Mouse (Mus musculus) midbrain, embryonic 12.5 days (tissue): Measurements from ENCODE around the gene Cdc37. TPM values are rescaled to one million over a fixed set of nuclear protein-coding genes. Genes with fewer than 3 reads are reported as not detected.

Experiments used
- ATAC-seq: fragments of 200-750 bp; cut with Nextera tagmentation; 2 replicates; pipeline ENCODE4 v1.8.0; 2017; ENCODE audit warnings: low read depth, moderate TSS enrichment, moderate library complexity; ENCODE audit not compliant: low FRiP score
- H3K27ac ChIP-seq: fragments of 300-500 bp; sonication (generic); replicated peaks from 2 replicates; pipeline ENCODE4 v1.5.1; 2016; ENCODE audit warnings: mild to moderate bottlenecking
- H3K27me3 ChIP-seq: fragments of 300-500 bp; sonication (generic); 2 replicates; pipeline ENCODE4 v1.6.1; 2016; ENCODE audit warnings: mild to moderate bottlenecking
- H3K36me3 ChIP-seq: fragments of 300-500 bp; sonication (generic); 2 replicates; pipeline ENCODE4 v1.6.1; 2016
- H3K4me1 ChIP-seq: fragments of 300-500 bp; sonication (generic); 2 replicates; pipeline ENCODE4 v1.6.1; 2016
- H3K4me2 ChIP-seq: fragments of 300-500 bp; sonication (generic); replicated peaks from 2 replicates; pipeline ENCODE4 v1.6.1; 2016; ENCODE audit warnings: mild to moderate bottlenecking, moderate library complexity
- H3K4me3 ChIP-seq: fragments of 300-500 bp; sonication (generic); 2 replicates; pipeline ENCODE4 v1.5.1; 2016; ENCODE audit warnings: mild to moderate bottlenecking
- H3K9ac ChIP-seq: fragments of 300-500 bp; sonication (generic); replicated peaks from 2 replicates; pipeline ENCODE4 v1.6.1; 2016; ENCODE audit warnings: mild to moderate bottlenecking, moderate library complexity
- H3K9me3 ChIP-seq: fragments of 300-500 bp; sonication (generic); 2 replicates; pipeline ENCODE4 v1.6.1; 2016; ENCODE audit warnings: mild to moderate bottlenecking
- WGBS: fragments of 180-500 bp; shearing (Covaris S2); methylation state at CpG from one replicate; pipeline ENCODE4 v1.1.7; 2016; 5-methylcytosine and 5-hydroxymethylcytosine counted together
- polyA plus RNA-seq: library from polyadenylated mRNA; unstranded; fragments of >200 nt; fragmentation: Nextera tagmentation; extraction: Ambion mirVana; gene quantifications from 2 replicates; pipeline ENCODE4 v1.2.1, GENCODE M21; 2016

The Cdc37 gene
- polyA plus RNA-seq, 1 experiment from 2014 or later = 283 TPM

GRCm38 (mm10) chr9:21183905-21184413 lies 34.2 kb upstream of the Cdc37 start:
- Histone ChIP-seq H3K4me3 (peak overlapping the region; percentile 15; the same call in 1 of the 2 replicates), H3K4me1 (peaks cover 7% of the 10 kb centered on the region), H3K4me2 (peak overlapping the region; percentile 27), H3K27ac (no peak overlapping the region), H3K27me3 (peaks cover 72% of the 10 kb centered on the region), H3K9me3 (no peaks in the 10 kb centered on the region), H3K36me3 (no peaks in the 10 kb centered on the region), H3K9ac (0 out of 2 replicates have a peak overlapping the region, but pooled peaks have one; percentile 20)
- no peak for ATAC-seq
- WGBS = 8% methylated on average over 22 of the region's 34 CpGs

- WGBS = 82% methylated on average over 6 of the region's 6 CpGs
- Histone ChIP-seq H3K4me2 (no peak overlapping the region), H3K4me3 (no peak overlapping the region)
Observed at GRCm38 (mm10) chr9:21183421-21183820, 33.6 kb upstream of the Cdc37 start.

GRCm38 (mm10) chr9:21181421-21182220 lies 31.8 kb upstream of the Cdc37 start:
- peaks cover 7% of the 10 kb centered on the region for H3K4me1 ChIP-seq
- no peak overlapping the region; the same call in 1 of the 2 replicates for H3K9ac ChIP-seq
- H3K4me3 ChIP-seq = peak overlapping the region; percentile 21
- peaks cover 70% of the 10 kb centered on the region for H3K27me3 ChIP-seq
- peak overlapping the region; percentile 31 for H3K4me2 ChIP-seq
- H3K27ac ChIP-seq = no peak overlapping the region
- ATAC-seq = no peak
- 8% methylated on average over 48 of the region's 48 CpGs for whole genome bisulfite sequencing
- no peaks in the 10 kb centered on the region for H3K9me3 ChIP-seq
- H3K36me3 ChIP-seq = no peaks in the 10 kb centered on the region

More at GRCm38 (mm10) chr9:21183421-21183820, 33.6 kb upstream of the Cdc37 start:
- H3K9me3 ChIP-seq = no peaks in the 10 kb centered on the region
- peaks cover 72% of the 10 kb centered on the region for H3K27me3 ChIP-seq
- no peak overlapping the region for H3K9ac ChIP-seq
- no peak for ATAC-seq
- peaks cover 7% of the 10 kb centered on the region for H3K4me1 ChIP-seq
- no peaks in the 10 kb centered on the region for H3K36me3 ChIP-seq
- H3K27ac ChIP-seq = no peak overlapping the region

GRCm38 (mm10) chr9:21180841-21181240 lies 31.1 kb upstream of the Cdc37 start:
- WGBS = 47% methylated on average over 1 of the region's 1 CpGs
- Histone ChIP-seq H3K4me1 (peaks cover 7% of the 10 kb centered on the region), H3K9ac (no peak overlapping the region), H3K4me2 (no peak overlapping the region), H3K9me3 (no peaks in the 10 kb centered on the region), H3K36me3 (no peaks in the 10 kb centered on the region), H3K27ac (no peak overlapping the region), H3K4me3 (no peak overlapping the region), H3K27me3 (peaks cover 63% of the 10 kb centered on the region)
- ATAC-seq = no peak

- WGBS = 64% methylated on average over 4 of the region's 4 CpGs
- ATAC-seq = no peak
- Histone ChIP-seq H3K4me1 (peaks cover 7% of the 10 kb centered on the region), H3K9me3 (no peaks in the 10 kb centered on the region), H3K27ac (no peak overlapping the region), H3K27me3 (peaks cover 59% of the 10 kb centered on the region), H3K4me2 (no peak overlapping the region), H3K4me3 (no peak overlapping the region), H3K9ac (no peak overlapping the region), H3K36me3 (no peaks in the 10 kb centered on the region)
Observed at GRCm38 (mm10) chr9:21180402-21180801, 30.6 kb upstream of the Cdc37 start.

GRCm38 (mm10) chr9:21172364-21172763 lies 22.6 kb upstream of the Cdc37 start:
- Histone ChIP-seq H3K4me3 (no peak overlapping the region), H3K27ac (no peak overlapping the region), H3K4me2 (no peak overlapping the region), H3K4me1 (peaks cover 9% of the 10 kb centered on the region; the same call in 1 of the 2 replicates), H3K36me3 (no peaks in the 10 kb centered on the region), H3K9me3 (no peaks in the 10 kb centered on the region), H3K27me3 (peaks cover 17% of the 10 kb centered on the region), H3K9ac (no peak overlapping the region)
- 74% methylated on average over 6 of the region's 6 CpGs for WGBS
- ATAC-seq = no peak

- Histone ChIP-seq H3K4me2 (no peak overlapping the region), H3K4me1 (peaks cover 26% of the 10 kb centered on the region), H3K27me3 (peaks cover 49% of the 10 kb centered on the region), H3K4me3 (no peak overlapping the region), H3K36me3 (no peaks in the 10 kb centered on the region), H3K9ac (no peak overlapping the region), H3K9me3 (no peaks in the 10 kb centered on the region), H3K27ac (no peak overlapping the region)
- 36% methylated on average over 1 of the region's 1 CpGs for WGBS
- peak; percentile 21; the same call in 1 of the 2 replicates for ATAC-seq
Observed at GRCm38 (mm10) chr9:21169157-21169556, 19.4 kb upstream of the Cdc37 start.

- peaks cover 57% of the 10 kb centered on the region for H3K27me3 ChIP-seq
- no peak overlapping the region for H3K9ac ChIP-seq
- no peaks in the 10 kb centered on the region for H3K36me3 ChIP-seq
- H3K27ac ChIP-seq = no peak overlapping the region
- H3K4me2 ChIP-seq = peak overlapping the region; percentile 33
- 0 out of 2 replicates have a peak overlapping the region, but pooled peaks have one; percentile 4 for H3K4me3 ChIP-seq
- ATAC-seq = peak; percentile 69
- H3K4me1 ChIP-seq = peaks cover 28% of the 10 kb centered on the region
- 10% methylated on average over 30 of the region's 30 CpGs for WGBS
- no peaks in the 10 kb centered on the region for H3K9me3 ChIP-seq
Observed at GRCm38 (mm10) chr9:21168161-21169123, 18.7 kb upstream of the Cdc37 start.

GRCm38 (mm10) chr9:21167140-21168097 lies 17.6 kb upstream of the Cdc37 start:
- H3K9ac ChIP-seq = no peak overlapping the region
- 72% methylated on average over 10 of the region's 10 CpGs for WGBS
- ATAC-seq = no peak

GRCm38 (mm10) chr9:21166516-21166915 lies 16.7 kb upstream of the Cdc37 start:
- ATAC-seq = no peak
- Histone ChIP-seq H3K27me3 (peaks cover 70% of the 10 kb centered on the region), H3K4me3 (peak overlapping the region; percentile 41; the same call in 1 of the 2 replicates), H3K9ac (no peak overlapping the region), H3K9me3 (no peaks in the 10 kb centered on the region), H3K4me2 (peak overlapping the region; percentile 59; the same call in 1 of the 2 replicates), H3K4me1 (peaks cover 30% of the 10 kb centered on the region), H3K36me3 (no peaks in the 10 kb centered on the region), H3K27ac (no peak overlapping the region)
- 43% methylated on average over 3 of the region's 3 CpGs for WGBS

More at GRCm38 (mm10) chr9:21167140-21168097, 17.6 kb upstream of the Cdc37 start:
- peaks cover 28% of the 10 kb centered on the region for H3K4me1 ChIP-seq
- H3K4me2 ChIP-seq = peak overlapping the region; percentile 33; the same call in 1 of the 2 replicates
- no peaks in the 10 kb centered on the region for H3K9me3 ChIP-seq
- no peak overlapping the region for H3K27ac ChIP-seq
- peaks cover 67% of the 10 kb centered on the region for H3K27me3 ChIP-seq
- H3K36me3 ChIP-seq = no peaks in the 10 kb centered on the region
- no peak overlapping the region for H3K4me3 ChIP-seq
